Mouse (Mus musculus) hindbrain, embryonic 16.5 days (tissue): Measurements from ENCODE around the gene Pcbp3. TPM values are rescaled to one million over a fixed set of nuclear protein-coding genes. Genes with fewer than 3 reads are reported as not detected.
A peak's percentile ranks its signal among the peaks of the same experiment; 100 is the strongest.

Experiments used
- ATAC-seq: fragments of 200-750 bp; cut with Nextera tagmentation; 2 replicates; pipeline ENCODE4 v1.8.0; 2017; ENCODE audit warnings: moderate TSS enrichment, moderate library complexity
- H3K27ac ChIP-seq: fragments of 300-500 bp; sonication (generic); 2 replicates; pipeline ENCODE4 v1.5.1; 2014; ENCODE audit warnings: low read depth, mild to moderate bottlenecking, control low read depth, low read length, moderate library complexity
- H3K27me3 ChIP-seq: fragments of 300-500 bp; sonication (generic); replicated peaks from 2 replicates; pipeline ENCODE4 v1.6.1; 2014; ENCODE audit warnings: low read length; ENCODE audit not compliant: control insufficient read depth, insufficient read depth
- H3K36me3 ChIP-seq: fragments of 300-500 bp; sonication (generic); 2 replicates; pipeline ENCODE4 v1.6.1; 2014; ENCODE audit warnings: mild to moderate bottlenecking, low read length, moderate library complexity, mixed read lengths; ENCODE audit not compliant: control insufficient read depth, insufficient read depth
- H3K4me1 ChIP-seq: fragments of 300-500 bp; sonication (generic); 2 replicates; pipeline ENCODE4 v1.6.1; 2014; ENCODE audit warnings: low read depth, low read length; ENCODE audit not compliant: control insufficient read depth, insufficient read depth
- H3K4me2 ChIP-seq: fragments of 300-500 bp; sonication (generic); 2 replicates; pipeline ENCODE4 v1.6.1; 2014; ENCODE audit warnings: mild to moderate bottlenecking, low read length, control low read depth, moderate library complexity
- H3K4me3 ChIP-seq: fragments of 300-500 bp; sonication (generic); 2 replicates; pipeline ENCODE4 v1.5.1; 2014; ENCODE audit warnings: mild to moderate bottlenecking, low read length, control low read depth, moderate library complexity
- H3K9ac ChIP-seq: fragments of 300-500 bp; sonication (generic); 2 replicates; pipeline ENCODE4 v1.6.1; 2014; ENCODE audit warnings: low read depth, mild to moderate bottlenecking, control low read depth, low read length, moderate library complexity
- H3K9me3 ChIP-seq: fragments of 300-500 bp; sonication (generic); 2 replicates; pipeline ENCODE4 v1.6.1; 2014; ENCODE audit warnings: mild to moderate bottlenecking, low read length, moderate library complexity; ENCODE audit not compliant: control insufficient read depth
- WGBS: fragments of 180-500 bp; shearing (Covaris S2); extraction: QIAGEN DNeasy Blood & Tissue Kit; methylation state at CpG from one replicate; pipeline ENCODE4 v1.1.7; 2014; 5-methylcytosine and 5-hydroxymethylcytosine counted together
- polyA plus RNA-seq: library from polyadenylated mRNA; unstranded; fragments of >200 nt; fragmentation: Nextera tagmentation; extraction: Ambion mirVana; gene quantifications from 2 replicates; pipeline ENCODE4 v1.2.1, GENCODE M21; 2015

Pcbp3 gene
- polyA plus RNA-seq, 1 experiment from 2014 or later, result 95.5 TPM

GRCm38 (mm10) chr10:76822698-76823097, 139.0 kb downstream of the Pcbp3 start:
- Histone ChIP-seq H3K36me3 (no peaks in the 10 kb centered on the region), H3K9me3 (no peaks in the 10 kb centered on the region), H3K27me3 (no peaks in the 10 kb centered on the region), H3K9ac (no peak overlapping the region), H3K4me1 (no peaks in the 10 kb centered on the region), H3K27ac (no peak overlapping the region), H3K4me3 (no peak overlapping the region), H3K4me2 (no peak overlapping the region)
- WGBS, result 93% methylated on average over 8 of the region's 8 CpGs
- no peak for ATAC-seq

- 70% methylated on average over 2 of the region's 2 CpGs for WGBS
- no peaks in the 10 kb centered on the region for H3K27me3 ChIP-seq
- peaks cover 5% of the 10 kb centered on the region; the same call in 1 of the 2 replicates for H3K4me1 ChIP-seq
- no peaks in the 10 kb centered on the region for H3K36me3 ChIP-seq
- no peak overlapping the region for H3K4me3 ChIP-seq
- H3K9ac ChIP-seq, result no peak overlapping the region
- no peaks in the 10 kb centered on the region for H3K9me3 ChIP-seq
- H3K27ac ChIP-seq, result no peak overlapping the region
- no peak overlapping the region for H3K4me2 ChIP-seq
- no peak for ATAC-seq
Measured at GRCm38 (mm10) chr10:76819321-76819720, 142.4 kb downstream of the Pcbp3 start.

GRCm38 (mm10) chr10:76818337-76818736, 143.3 kb downstream of the Pcbp3 start:
- H3K27ac ChIP-seq, result no peak overlapping the region
- H3K9me3 ChIP-seq, result no peaks in the 10 kb centered on the region
- H3K27me3 ChIP-seq, result no peaks in the 10 kb centered on the region
- H3K4me2 ChIP-seq, result no peak overlapping the region
- H3K36me3 ChIP-seq, result no peaks in the 10 kb centered on the region
- H3K9ac ChIP-seq, result no peak overlapping the region
- peaks cover 5% of the 10 kb centered on the region; the same call in 1 of the 2 replicates for H3K4me1 ChIP-seq
- ATAC-seq, result no peak
- WGBS, result 90% methylated on average over 2 of the region's 2 CpGs
- H3K4me3 ChIP-seq, result no peak overlapping the region

- Histone ChIP-seq H3K27me3 (no peaks in the 10 kb centered on the region), H3K9ac (no peak overlapping the region), H3K36me3 (no peaks in the 10 kb centered on the region), H3K4me1 (peaks cover 5% of the 10 kb centered on the region; the same call in 1 of the 2 replicates), H3K4me2 (no peak overlapping the region), H3K9me3 (no peaks in the 10 kb centered on the region), H3K27ac (no peak overlapping the region), H3K4me3 (no peak overlapping the region)
- WGBS, result 88% methylated on average over 1 of the region's 1 CpGs
- no peak for ATAC-seq
Measured at GRCm38 (mm10) chr10:76816930-76817329, 144.8 kb downstream of the Pcbp3 start.

- no peak overlapping the region for H3K27ac ChIP-seq
- peak; percentile 68 for ATAC-seq
- no peak overlapping the region for H3K4me2 ChIP-seq
- H3K36me3 ChIP-seq, result no peaks in the 10 kb centered on the region
- H3K9ac ChIP-seq, result 0 out of 2 replicates have a peak overlapping the region, but pooled peaks have one; percentile 30
- no peaks in the 10 kb centered on the region for H3K9me3 ChIP-seq
- H3K4me3 ChIP-seq, result no peak overlapping the region
- no peaks in the 10 kb centered on the region for H3K27me3 ChIP-seq
- 31% methylated on average over 7 of the region's 7 CpGs for WGBS
- H3K4me1 ChIP-seq, result peaks cover 5% of the 10 kb centered on the region; the same call in 1 of the 2 replicates
Measured at GRCm38 (mm10) chr10:76816436-76816835, 145.3 kb downstream of the Pcbp3 start.

GRCm38 (mm10) chr10:76815481-76815880, 146.2 kb downstream of the Pcbp3 start:
- H3K4me2 ChIP-seq, result no peak overlapping the region
- H3K27me3 ChIP-seq, result no peaks in the 10 kb centered on the region
- WGBS, result 38% methylated on average over 4 of the region's 4 CpGs
- H3K9ac ChIP-seq, result no peak overlapping the region
- no peak overlapping the region for H3K4me3 ChIP-seq
- H3K36me3 ChIP-seq, result no peaks in the 10 kb centered on the region
- H3K4me1 ChIP-seq, result peaks cover 5% of the 10 kb centered on the region; the same call in 1 of the 2 replicates
- ATAC-seq, result no peak
- H3K27ac ChIP-seq, result no peak overlapping the region
- no peaks in the 10 kb centered on the region for H3K9me3 ChIP-seq

GRCm38 (mm10) chr10:76814811-76815210, 146.9 kb downstream of the Pcbp3 start:
- Histone ChIP-seq H3K4me3 (no peak overlapping the region), H3K4me2 (no peak overlapping the region), H3K27ac (no peak overlapping the region), H3K36me3 (no peaks in the 10 kb centered on the region), H3K9ac (no peak overlapping the region), H3K27me3 (no peaks in the 10 kb centered on the region), H3K9me3 (no peaks in the 10 kb centered on the region), H3K4me1 (peaks cover 7% of the 10 kb centered on the region)
- WGBS, result 90% methylated on average over 8 of the region's 8 CpGs
- no peak for ATAC-seq

GRCm38 (mm10) chr10:76809916-76810660, 151.6 kb downstream of the Pcbp3 start:
- H3K36me3 ChIP-seq, result no peaks in the 10 kb centered on the region
- no peaks in the 10 kb centered on the region for H3K27me3 ChIP-seq
- no peak overlapping the region for H3K4me3 ChIP-seq
- no peaks in the 10 kb centered on the region for H3K9me3 ChIP-seq
- peak; percentile 73 for ATAC-seq
- WGBS, result 36% methylated on average over 7 of the region's 7 CpGs
- H3K27ac ChIP-seq, result peak overlapping the region; percentile 46
- H3K4me2 ChIP-seq, result no peak overlapping the region
- peaks cover 2% of the 10 kb centered on the region for H3K4me1 ChIP-seq
- no peak overlapping the region; the same call in 1 of the 2 replicates for H3K9ac ChIP-seq

GRCm38 (mm10) chr10:76809439-76809838, 152.2 kb downstream of the Pcbp3 start:
- H3K4me2 ChIP-seq, result no peak overlapping the region
- 70% methylated on average over 11 of the region's 11 CpGs for WGBS
- H3K4me1 ChIP-seq, result peaks cover 2% of the 10 kb centered on the region
- no peaks in the 10 kb centered on the region for H3K27me3 ChIP-seq
- H3K9me3 ChIP-seq, result no peaks in the 10 kb centered on the region
- no peak overlapping the region for H3K9ac ChIP-seq
- H3K27ac ChIP-seq, result peak overlapping the region; percentile 11; the same call in 1 of the 2 replicates
- no peaks in the 10 kb centered on the region for H3K36me3 ChIP-seq
- no peak overlapping the region for H3K4me3 ChIP-seq
- peak; percentile 48; the same call in 1 of the 2 replicates for ATAC-seq
